Mouse (Mus musculus): Measurements from ENCODE around the gene Prss34. TPM values are rescaled to one million over a fixed set of nuclear protein-coding genes. Genes with fewer than 3 reads are reported as not detected.
A peak's percentile ranks its signal among the peaks of the same experiment; 100 is the strongest.

Gene Prss34
- total RNA-seq, 4 experiments from 2014 or later, result not detected

- DNase-seq (ENCODE audit: low spot score in 2 of 2), result no peak
Measured at GRCm38 (mm10) chr17:25318354-25318753, 20.2 kb downstream of the Prss34 start, which contains the start of gene Prss29. TSS of gene Prss29 (plus strand) at chr17:25318654.

- no peak for DNase-seq (ENCODE audit: low spot score in 2 of 2)
Measured at GRCm38 (mm10) chr17:25320819-25321218, 22.6 kb downstream of the Prss34 start.

- no peak for DNase-seq (ENCODE audit: low spot score in 2 of 2)
Measured at GRCm38 (mm10) chr17:25322930-25323329, 24.7 kb downstream of the Prss34 start.

- no peak for DNase-seq (ENCODE audit: low spot score in 2 of 2)
Measured at GRCm38 (mm10) chr17:25332321-25332720, 34.1 kb downstream of the Prss34 start.

- peak in 1 of 2 experiments; percentile 64 for DNase-seq (ENCODE audit: low spot score in 2 of 2)
Measured at GRCm38 (mm10) chr17:25333943-25334342, 35.7 kb downstream of the Prss34 start.

GRCm38 (mm10) chr17:25338218-25338617, 40.0 kb downstream of the Prss34 start:
- no peak for DNase-seq (ENCODE audit: low spot score in 2 of 2)

- DNase-seq (ENCODE audit: low spot score in 2 of 2), result no peak
Measured at GRCm38 (mm10) chr17:25340003-25340402, 41.8 kb downstream of the Prss34 start.

GRCm38 (mm10) chr17:25341490-25341889, 43.3 kb downstream of the Prss34 start:
- no peak for DNase-seq (ENCODE audit: low spot score in 2 of 2)

GRCm38 (mm10) chr17:25345462-25345861, 47.3 kb downstream of the Prss34 start, which contains the start of gene Tpsab1:
TSS of gene Tpsab1 (minus strand) at chr17:25345562.
- DNase-seq (ENCODE audit: low spot score in 2 of 2), result no peak

Other genes starting within 250 kb of the Prss34 start
- 10 to 100 TPM in 3 of 4 experiments, 1 to 10 TPM in 1; 7.5 to 11.2 (median 10.6) TPM for gene Tmem204, start 214.8 kb upstream of the Prss34 start, total RNA-seq (2022)
- 10 to 100 TPM; 22.6 to 34.6 (median 28.6) TPM for gene Telo2, start 182.4 kb upstream of the Prss34 start, total RNA-seq (2022)
- under 1 TPM; 0.65 to 0.96 (median 0.75) TPM for gene Ptx4, start 177.6 kb upstream of the Prss34 start, total RNA-seq (2022)
- 10 to 100 TPM; 50.0 to 54.5 (median 51.1) TPM for gene Clcn7, start 165.0 kb upstream of the Prss34 start, total RNA-seq (2022)
- gene Ccdc154, start 135.9 kb upstream of the Prss34 start, total RNA-seq (2022), result not detected
- under 1 TPM in 1 of 4 experiments, not detected in 3; 0.42 TPM for gene Gm38655, start 122.9 kb upstream of the Prss34 start, total RNA-seq (2022)
- 10 to 100 TPM; 17.7 to 19.9 (median 19.6) TPM for gene BC003965, start 113.8 kb upstream of the Prss34 start, total RNA-seq (2022)
- gene Unkl, start 110.0 kb upstream of the Prss34 start, total RNA-seq (2022), result 10 to 100 TPM; 37.0 to 40.0 (median 37.8) TPM
- gene Gnptg, start 58.3 kb upstream of the Prss34 start, total RNA-seq (2022), result 10 to 100 TPM; 73.0 to 83.6 (median 76.1) TPM
- gene Tsr3, start 58.2 kb upstream of the Prss34 start, total RNA-seq (2022), result 10 to 100 TPM; 18.4 to 26.5 (median 24.7) TPM
- 10 to 100 TPM; 14.5 to 33.9 (median 31.2) TPM for gene Baiap3, start 42.0 kb upstream of the Prss34 start, total RNA-seq (2022)
- 100 to 1,000 TPM; 228 to 239 (median 235) TPM for gene Ube2i, start 23.8 kb upstream of the Prss34 start, total RNA-seq (2022)
- gene Prss28, start 10.3 kb downstream of the Prss34 start, total RNA-seq (2022), result not detected
- not detected for gene Prss29, start 20.3 kb downstream of the Prss34 start, total RNA-seq (2022)
- gene Tpsab1, start 47.2 kb downstream of the Prss34 start, total RNA-seq (2022), result not detected
- gene Tpsb2, start 67.9 kb downstream of the Prss34 start, total RNA-seq (2022), result not detected
- not detected for gene Tpsg1, start 70.9 kb downstream of the Prss34 start, total RNA-seq (2022)
- gene Cacna1h, start 135.4 kb downstream of the Prss34 start, total RNA-seq (2022), result 10 to 100 TPM; 44.2 to 56.5 (median 50.2) TPM
- gene Tekt4, start 156.2 kb downstream of the Prss34 start, total RNA-seq (2022), result 1 to 10 TPM in 1 of 4 experiments, under 1 TPM in 3; 0.76 to 2.1 (median 0.87) TPM
- gene Sstr5, start 198.9 kb downstream of the Prss34 start, total RNA-seq (2022), result 1 to 10 TPM; 1.4 to 1.7 (median 1.5) TPM